Mouse (Mus musculus) adrenal gland, postnatal 25 days (tissue): ENCODE results near the gene Zfp341. TPM values are rescaled to one million over a fixed set of nuclear protein-coding genes. Genes with fewer than 3 reads are reported as not detected.

Experiments
- DNase-seq: peaks from one replicate; pipeline ENCODE4 v3.0.0; 2021; ENCODE audit warnings: mixed read lengths
- total RNA-seq: library from RNA; stranded (reverse); gene quantifications from 2 replicates; pipeline ENCODE4 v1.2.3, GENCODE M21; 2021

The Zfp341 gene
- total RNA-seq, 1 experiment from 2014 or later = 3.3 TPM

DNA sequence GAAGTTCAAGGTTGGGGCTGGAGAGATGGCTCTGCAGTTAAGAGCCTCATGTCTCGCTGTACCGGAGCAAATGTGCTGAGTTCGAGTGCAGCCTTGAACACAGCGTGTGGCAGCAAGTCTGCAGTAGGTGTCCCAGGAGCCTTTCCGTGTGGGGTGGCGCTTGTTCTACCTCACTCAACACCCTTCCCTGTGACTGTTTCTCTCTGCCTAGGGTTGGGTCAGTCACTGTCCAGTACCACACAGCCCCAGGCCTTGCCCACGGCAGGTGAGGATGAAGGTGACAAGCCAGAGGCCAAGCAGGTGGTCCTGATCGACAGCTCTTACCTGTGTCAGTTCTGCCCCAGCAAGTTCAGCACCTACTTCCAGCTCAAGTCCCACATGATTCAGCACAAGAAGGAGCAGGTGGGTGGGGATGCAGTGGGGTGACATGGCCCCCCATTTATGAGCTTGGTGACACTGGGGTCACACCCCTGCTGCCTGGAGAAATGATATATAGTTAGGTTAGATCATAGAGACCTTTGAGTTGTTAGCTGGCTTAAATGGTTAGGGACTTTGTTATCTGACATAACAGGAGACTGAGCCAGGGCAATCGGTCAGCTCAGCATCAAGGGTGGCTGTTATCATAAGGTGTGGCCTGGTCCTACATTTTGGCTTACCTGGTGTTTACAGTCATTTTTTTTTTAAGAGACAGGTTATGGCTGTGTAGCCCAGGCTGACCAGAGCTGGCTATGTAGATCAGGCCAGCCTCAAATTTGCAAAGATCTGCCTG is 21.0 kb downstream of the Zfp341 start:
- no peak for DNase-seq

DNA sequence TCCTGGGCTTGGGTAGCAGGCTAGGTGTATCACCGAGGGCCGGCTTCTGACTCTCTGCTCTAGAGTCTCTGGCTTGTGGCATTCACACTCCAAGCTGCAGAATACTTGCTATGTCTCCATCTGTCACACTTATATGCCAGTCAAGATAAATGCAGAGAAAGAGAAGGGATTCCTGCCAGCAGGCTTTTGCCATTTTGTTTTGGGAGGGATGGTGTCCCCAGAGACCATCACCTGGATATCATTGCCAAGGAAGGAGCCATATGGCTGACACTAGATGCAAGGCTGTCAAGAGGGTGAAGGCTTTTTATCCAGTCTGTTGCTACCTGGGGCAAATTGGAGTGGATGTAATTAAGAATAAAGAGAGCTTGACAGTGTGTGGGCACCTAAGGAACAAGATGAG is 22.7 kb downstream of the Zfp341 start:
- DNase-seq = no peak

DNA sequence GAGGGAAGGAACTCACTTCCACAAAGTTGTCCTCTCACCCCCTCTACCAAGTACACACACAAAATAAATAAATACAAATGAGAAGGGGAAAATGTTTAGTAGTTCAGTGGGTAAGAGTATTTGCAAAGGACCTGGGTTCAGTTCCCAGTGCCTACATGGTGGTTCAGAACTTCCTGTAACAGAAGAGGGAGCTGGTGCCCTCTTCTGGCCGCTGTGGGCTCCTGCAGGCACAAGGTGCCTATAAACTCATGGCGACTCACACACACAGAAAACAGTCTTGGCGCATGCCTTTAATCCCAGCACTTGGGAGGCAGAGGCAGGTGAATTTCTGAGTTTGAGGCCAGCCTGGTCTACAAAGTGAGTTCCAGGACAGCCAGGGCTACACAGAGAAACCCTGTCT is 25.4 kb downstream of the Zfp341 start:
- DNase-seq = no peak

DNA sequence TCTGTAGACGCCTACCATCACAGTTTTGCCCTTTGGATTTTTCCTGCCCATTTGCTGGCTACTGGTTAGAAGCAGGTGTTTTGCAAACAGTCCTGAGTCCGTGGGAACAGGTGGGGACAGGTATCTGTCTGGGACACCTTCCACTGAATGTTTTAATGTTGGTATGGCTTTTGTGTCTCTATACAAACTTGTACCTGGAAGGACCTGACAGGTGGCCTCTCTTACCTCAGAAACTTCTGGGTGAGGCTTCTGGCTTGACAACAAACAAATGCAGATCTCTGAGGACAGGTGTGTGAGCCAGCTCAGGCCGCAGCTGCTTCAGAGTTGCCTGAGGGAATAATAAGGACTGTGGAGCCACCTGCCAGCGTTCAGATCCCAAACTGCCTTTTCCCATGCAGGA is 26.0 kb downstream of the Zfp341 start:
- DNase-seq = no peak

DNA sequence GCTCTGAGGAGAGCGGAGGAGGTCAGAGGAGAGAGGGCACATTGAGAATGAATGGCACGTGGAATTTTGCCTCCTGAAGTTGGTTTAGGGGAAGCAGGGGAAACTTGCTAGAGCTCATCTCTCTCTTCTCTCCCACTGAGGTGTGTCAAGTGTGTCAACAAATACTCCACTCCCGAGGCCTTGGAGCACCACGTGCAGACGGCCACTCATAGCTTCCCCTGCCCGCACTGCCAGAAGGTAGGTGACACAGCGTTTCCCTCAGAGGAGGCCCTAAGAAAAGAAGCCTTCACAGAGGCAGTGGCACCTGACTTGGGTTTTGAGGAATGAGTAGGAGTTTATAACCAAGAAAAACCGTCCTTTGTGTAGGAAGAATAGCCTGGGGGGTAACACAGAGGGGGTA is 28.1 kb downstream of the Zfp341 start:
- no peak for DNase-seq

DNA sequence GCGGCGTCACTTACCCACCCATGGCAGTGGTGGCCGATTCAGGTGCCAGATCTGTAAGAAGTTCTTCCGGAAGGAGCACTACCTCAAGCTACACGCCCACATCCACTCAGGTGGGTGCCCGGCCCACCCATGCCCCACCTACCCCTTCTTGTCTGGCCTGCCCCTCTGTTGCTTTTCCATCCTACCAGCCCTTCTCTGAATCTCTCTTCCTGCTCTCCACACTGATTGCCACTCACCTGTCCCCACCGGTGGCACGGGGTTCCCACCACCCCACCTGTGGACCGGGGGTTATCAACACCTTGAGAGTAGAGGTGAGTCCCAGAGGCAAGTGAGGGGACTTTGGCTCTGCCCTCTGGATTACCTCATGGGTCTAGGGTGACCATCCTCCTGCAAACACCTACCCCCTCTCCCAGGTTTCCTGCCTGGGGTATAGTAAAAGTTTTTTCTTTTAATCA is 28.9 kb downstream of the Zfp341 start:
- DNase-seq = no peak

DNA sequence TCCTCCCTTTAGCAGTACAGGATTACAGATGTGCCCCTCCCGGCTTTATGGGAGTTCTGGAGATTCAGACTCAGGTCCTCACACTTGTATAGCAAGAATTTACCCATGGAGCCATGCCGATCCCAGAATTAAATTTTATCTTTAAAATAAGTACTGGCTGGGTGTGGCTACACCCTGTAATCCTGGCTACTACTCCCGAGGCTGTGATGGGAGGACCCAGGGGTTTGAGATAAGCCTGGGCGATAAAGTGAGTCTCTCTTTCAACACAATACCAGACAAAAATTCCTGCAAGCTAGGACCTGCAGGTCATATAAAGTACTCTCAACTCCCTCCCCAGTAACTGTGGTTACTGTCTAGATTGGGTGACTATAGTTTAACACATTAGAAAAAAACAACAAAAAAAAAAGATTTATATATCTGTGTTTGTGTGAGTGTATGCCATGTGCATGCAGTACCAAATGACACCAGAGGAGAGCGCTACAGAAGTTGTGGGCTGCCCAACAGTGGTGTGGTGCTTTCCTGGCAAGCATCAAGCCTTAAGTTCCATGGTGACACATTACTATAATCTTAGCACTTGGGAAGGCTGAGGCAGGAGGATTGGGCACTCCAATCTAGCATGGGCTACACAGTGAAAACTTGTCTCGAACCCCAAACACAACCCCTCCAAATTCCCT is 29.8 kb downstream of the Zfp341 start:
- no peak for DNase-seq

DNA sequence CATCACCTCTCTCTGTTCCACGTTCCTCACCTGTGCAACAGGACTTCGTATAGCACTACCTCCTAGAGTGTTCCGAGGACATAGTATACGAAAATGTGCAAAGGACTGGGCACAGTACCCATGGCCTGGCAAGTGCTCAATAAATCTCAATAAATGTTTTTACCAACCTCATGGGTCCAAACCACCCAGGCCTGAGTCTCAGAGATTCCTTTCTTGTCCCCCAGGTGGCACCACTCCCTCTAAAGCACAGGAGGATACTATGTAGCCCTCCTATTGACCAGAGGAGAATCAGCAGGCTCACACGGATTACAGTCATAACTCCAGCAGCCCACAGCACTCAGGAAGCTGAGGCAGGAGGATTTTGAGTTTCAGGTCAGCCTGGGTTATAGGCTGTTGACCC is 33.5 kb downstream of the Zfp341 start:
- DNase-seq = peak; percentile 11

DNA sequence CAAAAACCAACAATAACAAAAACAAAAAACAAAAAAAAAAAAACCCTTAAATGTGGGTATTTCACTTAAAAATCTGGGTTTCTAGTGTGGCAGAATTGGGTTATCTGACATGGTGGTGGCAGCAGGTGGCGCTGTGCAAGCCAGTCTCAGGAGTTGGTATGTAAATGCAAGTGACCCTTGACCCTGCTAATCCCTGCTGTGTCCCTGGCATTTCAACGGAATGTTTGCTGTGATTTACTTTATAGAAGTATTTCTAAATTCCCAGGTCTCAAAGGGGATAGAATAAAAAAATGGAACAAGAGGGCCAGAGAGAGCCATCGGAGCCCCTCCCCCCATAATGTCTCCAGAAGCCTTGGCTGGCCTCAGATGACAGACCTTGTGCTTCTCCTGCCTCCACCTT is 35.0 kb downstream of the Zfp341 start:
- peak; percentile 56 for DNase-seq

DNA sequence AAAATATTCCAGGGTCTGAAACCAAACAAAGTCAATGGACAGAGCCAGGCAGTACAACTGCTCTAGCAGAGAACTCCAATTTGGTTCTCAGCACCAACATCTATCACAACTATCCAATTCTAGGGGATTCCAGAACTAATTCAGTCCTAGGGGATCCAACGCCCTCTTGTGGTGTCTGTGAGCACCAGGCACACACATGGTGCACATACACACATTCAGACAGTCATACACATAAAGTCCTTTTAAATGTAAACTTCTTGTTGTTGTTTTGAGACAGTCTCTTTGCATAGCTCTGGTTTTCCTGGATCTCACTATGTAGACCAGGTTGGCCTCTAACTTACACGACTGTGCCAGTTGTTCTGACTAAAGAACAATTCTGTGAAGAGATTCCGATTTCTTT is 37.3 kb downstream of the Zfp341 start:
- no peak for DNase-seq

DNA sequence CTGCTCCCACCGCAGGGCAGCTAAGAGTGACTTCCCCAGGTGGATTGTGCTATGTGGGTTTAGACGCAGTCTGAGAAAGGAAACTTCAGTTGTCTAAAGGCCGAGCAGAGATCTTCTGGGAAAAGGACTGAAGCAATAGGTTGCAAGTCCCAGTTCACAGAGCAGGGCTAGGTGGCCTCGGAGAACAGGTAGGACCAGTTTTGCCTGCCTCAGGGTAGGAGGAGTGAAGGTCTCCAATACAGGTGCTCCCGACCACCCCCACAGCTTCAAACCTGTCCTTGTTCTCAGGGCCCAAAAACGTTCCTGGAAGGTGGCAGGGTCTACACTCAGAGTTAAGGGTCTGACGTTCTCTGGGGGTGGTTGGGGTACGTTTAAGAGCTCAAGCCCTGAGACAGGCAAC is 38.3 kb downstream of the Zfp341 start, which contains the start of gene Chmp4b:
Gene Chmp4b, plus strand, starts transcription at position 343 of the 400 bp plus-strand sequence.
- no peak for DNase-seq

DNA sequence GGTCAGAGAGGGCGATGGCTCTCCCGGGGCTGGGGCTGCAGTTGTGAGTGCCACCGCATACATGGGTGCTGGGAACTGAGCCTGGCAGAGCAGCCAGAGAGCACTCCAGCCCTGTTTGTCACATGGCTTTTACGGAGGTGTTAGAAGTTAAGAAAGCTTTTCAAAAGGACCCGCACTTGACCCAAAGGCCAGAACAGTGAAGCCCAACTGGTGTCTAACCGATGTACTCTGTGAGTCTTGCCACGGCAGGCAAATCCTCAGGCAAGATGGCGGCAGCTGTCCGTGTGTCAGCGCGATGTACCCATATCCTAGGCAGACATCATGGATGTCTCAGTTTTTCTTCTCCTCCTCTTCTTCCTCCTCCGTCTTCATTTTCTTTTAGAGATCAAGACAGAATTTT is 41.9 kb downstream of the Zfp341 start:
- no peak for DNase-seq

DNA sequence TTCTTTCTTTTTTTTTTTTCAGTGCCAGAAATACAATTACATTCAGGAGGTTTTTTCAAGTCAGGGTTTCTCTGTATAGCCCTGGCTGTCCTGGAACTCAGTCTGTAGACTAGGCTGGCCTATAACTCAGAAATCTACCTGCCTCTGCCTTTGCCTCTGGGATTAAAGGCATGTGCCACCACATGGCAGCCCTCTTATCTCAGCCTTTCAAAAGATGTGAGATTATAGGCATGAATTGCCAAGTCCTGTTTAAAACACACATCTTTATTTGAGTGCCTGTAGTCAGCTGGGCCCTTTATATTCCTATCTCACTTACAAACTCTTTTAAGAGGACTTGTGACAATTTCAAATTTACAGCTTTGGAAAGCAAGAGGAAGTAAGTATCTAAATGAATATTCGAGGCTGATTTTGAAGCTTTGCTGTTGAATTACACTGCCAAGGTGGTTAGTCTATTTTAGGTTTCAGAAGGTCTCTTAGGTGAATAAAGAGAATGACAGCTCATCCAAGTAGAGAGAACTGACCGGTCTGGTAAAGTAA is 42.8 kb downstream of the Zfp341 start:
- no peak for DNase-seq

DNA sequence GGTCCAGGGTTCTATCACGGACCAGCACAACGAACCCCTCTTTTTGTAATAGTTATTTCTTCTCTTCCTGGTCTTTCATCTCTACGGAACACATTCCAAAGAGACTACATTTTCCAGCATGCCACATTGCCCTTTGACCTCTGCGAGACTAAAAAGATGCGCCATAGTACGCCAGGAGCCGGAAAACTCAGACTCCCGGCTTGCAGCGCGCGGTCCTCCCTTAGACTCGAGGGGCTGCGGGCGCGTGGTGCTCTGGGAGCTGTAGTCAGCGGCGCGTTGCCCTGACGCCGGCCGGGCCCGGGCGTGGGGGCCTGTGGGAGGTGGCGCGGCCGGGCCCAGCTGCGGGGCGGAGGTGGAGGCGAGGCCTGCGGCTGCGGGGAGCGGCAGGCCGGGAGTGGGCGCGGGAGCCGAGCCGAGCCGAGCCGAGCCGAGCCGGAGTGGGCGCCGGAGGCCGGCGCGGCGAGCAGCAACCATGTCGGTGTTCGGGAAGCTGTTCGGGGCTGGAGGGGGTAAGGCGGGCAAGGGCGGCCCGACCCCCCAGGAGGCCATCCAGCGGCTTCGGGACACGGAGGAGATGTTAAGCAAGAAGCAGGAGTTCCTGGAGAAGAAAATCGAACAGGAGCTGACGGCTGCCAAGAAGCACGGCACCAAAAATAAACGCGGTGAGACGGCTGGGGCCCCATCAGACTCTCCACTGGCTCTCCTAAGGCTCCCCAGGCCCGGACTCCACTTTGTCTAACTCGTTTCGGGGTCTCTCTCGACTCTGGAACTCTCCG is 43.8 kb downstream of the Zfp341 start:
- DNase-seq = peak; percentile 96

DNA sequence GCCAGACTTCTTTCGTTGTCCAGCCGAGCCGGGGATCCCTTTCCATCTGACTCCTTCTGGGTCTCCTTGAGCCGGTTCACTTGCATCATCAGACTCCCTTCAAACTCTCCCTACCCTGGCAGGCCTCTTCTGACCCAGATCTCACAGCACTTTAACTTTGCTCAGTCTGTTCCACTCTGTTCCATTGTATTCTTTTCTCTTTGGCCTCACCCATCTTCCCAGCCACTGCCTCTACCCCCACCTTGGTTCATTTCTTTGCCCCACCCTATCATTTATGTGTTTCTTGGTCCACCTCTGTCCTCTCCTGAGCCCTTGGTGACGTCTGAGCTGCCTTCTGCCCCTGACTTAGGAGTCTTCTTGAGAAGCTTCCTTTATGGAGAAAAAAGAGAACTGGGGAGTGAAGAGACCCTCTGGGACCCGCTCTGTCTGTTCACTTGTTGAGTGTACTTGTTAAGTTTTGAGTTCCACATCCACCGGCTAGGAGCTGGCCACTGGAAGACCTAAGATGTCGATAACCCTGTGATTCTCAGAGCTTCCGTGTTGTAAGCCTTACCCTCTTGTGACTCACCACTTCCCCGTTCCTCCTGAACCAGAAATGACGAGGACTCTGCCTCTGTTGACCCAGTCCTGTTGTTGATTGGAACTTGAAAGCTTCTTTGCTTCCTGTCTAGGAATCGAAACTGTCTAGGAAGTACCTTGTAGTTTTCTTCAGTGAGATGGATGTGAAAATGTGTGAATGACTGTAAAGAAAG is 44.6 kb downstream of the Zfp341 start:
- DNase-seq = no peak

DNA sequence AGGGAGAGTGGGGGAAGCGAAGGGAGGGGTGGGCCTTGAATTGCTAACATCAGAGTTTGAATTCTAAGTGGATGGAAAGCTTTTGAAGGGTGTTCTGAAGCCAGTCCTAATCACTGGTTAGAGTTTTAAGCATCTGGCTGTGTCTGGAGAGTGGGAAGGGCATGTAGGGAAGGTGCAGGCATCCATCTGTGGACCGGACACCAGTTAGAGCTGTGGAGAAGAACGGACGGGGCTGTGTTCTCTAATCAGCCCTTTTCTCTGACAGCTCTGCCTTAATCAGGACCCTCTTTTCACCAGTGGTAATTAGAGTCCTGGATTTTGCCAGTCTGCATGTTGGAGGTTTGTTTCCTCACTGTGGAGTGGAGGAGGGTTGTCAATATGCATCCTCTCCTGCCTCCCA is 46.0 kb downstream of the Zfp341 start:
- no peak for DNase-seq

DNA sequence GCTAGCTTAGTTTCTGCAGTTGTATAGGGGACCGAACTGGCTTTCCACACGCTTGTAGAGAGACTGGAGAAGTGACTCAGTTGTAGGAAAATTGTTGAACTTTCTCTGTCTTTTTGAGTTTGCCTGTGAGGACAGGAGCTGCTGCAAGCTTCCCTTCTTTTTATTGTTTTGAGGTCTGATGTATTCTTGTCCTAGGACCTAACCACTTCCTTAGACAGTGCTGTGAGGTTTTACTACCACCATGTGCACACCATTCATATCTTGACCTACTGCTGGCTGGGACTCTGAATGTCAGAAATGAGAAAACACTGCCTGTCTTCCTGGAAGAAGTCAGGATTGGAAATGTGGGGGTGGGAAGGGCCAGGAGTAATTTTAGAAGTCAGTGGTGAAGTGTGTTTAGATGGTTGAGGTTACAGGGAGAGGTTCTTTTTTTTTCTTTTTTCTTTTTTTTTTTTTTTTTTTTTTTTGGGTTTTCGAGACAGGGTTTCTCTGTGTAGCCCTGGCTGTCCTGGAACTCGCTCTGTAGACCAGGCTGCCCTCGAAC is 46.5 kb downstream of the Zfp341 start:
- DNase-seq = no peak

DNA sequence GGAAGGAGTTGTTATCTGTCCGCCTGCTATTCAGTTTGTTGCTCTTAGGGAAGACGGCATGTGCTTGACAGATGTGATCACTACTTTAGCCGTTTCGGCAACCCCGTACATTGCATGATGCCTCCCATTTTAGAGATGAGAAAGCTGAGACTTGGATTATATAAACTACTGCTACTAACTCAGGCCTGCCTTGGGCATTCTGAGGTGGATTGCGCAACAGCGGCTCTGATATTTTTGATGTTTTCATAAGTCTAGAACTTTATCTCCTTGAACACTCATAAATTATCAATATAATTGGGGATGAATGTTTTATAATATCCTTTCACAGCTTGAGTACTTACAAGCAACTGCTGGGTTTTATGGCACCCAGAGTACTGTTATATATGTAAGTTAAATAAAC is 55.6 kb downstream of the Zfp341 start:
- no peak for DNase-seq

DNA sequence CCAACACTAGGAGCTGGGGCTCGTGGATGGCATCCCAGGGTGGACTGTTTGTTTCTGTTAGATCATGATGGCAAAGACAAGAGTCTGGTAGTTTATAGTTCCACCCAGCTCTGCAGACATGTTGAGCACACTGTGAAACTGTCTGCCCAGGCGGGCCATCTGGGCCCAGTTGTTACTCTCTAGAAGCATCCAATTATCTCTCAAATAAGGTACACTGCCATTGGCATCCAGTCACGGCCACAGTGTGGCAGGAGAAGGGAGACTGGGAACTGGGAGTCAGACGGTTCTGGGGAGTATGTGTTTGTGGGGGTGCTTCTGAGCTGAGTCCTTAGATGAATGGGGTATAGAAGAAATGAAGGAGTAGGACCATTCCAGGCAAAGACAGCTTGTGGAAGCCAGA is 57.0 kb downstream of the Zfp341 start:
- no peak for DNase-seq

DNA sequence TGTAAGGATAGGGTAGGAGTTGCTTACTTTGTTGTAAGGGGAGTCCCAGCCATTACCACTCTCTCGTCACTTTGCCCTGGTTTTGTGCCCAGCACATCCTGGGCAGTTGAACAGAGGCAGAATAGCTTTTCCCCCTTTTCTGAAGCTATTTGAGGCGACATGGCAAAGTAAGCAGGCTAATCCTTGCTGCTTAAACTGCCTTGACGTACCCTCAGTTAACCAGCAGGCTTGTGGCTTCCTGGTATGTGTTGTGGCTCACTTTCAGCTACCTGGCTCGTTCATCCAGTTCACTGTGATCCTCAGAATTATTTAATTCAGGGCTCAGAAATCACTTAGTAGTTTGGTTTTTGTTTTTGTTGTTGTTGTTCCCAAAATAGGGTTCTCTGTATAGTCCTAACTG is 57.6 kb downstream of the Zfp341 start:
- no peak for DNase-seq

DNA sequence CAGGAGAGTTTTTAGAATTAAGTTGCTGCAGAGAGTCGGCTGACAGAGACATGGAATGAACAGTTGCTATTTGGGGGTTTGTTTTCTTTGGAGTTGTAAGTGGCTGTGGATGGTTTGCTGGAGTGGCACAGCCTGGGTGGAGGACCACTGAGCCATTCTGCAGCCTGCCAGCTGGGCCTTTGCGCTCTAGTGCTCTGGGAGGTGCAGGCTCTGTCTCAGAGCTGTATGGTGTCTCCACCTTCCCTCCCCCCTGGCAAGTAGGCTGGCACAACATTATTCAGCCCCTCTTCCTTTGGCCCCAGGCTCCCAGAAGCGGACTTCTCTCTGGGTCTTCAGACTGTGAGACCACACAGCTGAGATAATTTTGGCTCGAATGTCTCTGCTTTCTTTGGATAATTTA is 60.9 kb downstream of the Zfp341 start:
- DNase-seq = no peak
